Mouse (Mus musculus) kidney, embryonic 15.5 days (tissue): ENCODE data around the gene Ehd2. TPM values are rescaled to one million over a fixed set of nuclear protein-coding genes. Genes with fewer than 3 reads are reported as not detected.

Experiments used
- ATAC-seq: fragments of 200-750 bp; cut with Nextera tagmentation; replicated peaks from 2 replicates; pipeline ENCODE4 v1.8.0; 2017; ENCODE audit warnings: moderate TSS enrichment; ENCODE audit not compliant: low FRiP score
- H3K27ac ChIP-seq: fragments of 300-500 bp; sonication (generic); 2 replicates; pipeline ENCODE4 v1.5.1; 2015; ENCODE audit warnings: mild to moderate bottlenecking, inconsistent platforms
- H3K27me3 ChIP-seq: fragments of 300-500 bp; sonication (generic); 2 replicates; pipeline ENCODE4 v1.6.1; 2015; ENCODE audit warnings: inconsistent platforms
- H3K36me3 ChIP-seq: fragments of 300-500 bp; sonication (generic); 2 replicates; pipeline ENCODE4 v1.6.1; 2015; ENCODE audit warnings: inconsistent platforms
- H3K4me1 ChIP-seq: fragments of 300-500 bp; sonication (generic); 2 replicates; pipeline ENCODE4 v1.6.1; 2015; ENCODE audit warnings: inconsistent platforms
- H3K4me2 ChIP-seq: fragments of 300-500 bp; sonication (generic); 2 replicates; pipeline ENCODE4 v1.6.1; 2015; ENCODE audit warnings: moderate library complexity, mild to moderate bottlenecking, inconsistent platforms
- H3K4me3 ChIP-seq: fragments of 300-500 bp; sonication (generic); replicated peaks from 2 replicates; pipeline ENCODE4 v1.5.1; 2015; ENCODE audit warnings: mild to moderate bottlenecking, inconsistent platforms
- H3K9ac ChIP-seq: fragments of 300-500 bp; sonication (generic); 2 replicates; pipeline ENCODE4 v1.6.1; 2015; ENCODE audit warnings: mild to moderate bottlenecking, inconsistent platforms
- H3K9me3 ChIP-seq: fragments of 300-500 bp; sonication (generic); replicated peaks from 2 replicates; pipeline ENCODE4 v1.6.1; 2016; ENCODE audit warnings: inconsistent platforms
- WGBS: fragments of 180-500 bp; shearing (Covaris S2); methylation state at CpG from one replicate; pipeline ENCODE4 v1.1.7; 2015; ENCODE audit warnings: mixed read lengths; 5-methylcytosine and 5-hydroxymethylcytosine counted together
- polyA plus RNA-seq: library from polyadenylated mRNA; unstranded; fragments of >200 nt; fragmentation: Nextera tagmentation; extraction: Ambion mirVana; gene quantifications from 2 replicates; pipeline ENCODE4 v1.2.1, GENCODE M21; 2015

The Ehd2 gene
- polyA plus RNA-seq, 1 experiment from 2014 or later: 39.4 TPM

DNA sequence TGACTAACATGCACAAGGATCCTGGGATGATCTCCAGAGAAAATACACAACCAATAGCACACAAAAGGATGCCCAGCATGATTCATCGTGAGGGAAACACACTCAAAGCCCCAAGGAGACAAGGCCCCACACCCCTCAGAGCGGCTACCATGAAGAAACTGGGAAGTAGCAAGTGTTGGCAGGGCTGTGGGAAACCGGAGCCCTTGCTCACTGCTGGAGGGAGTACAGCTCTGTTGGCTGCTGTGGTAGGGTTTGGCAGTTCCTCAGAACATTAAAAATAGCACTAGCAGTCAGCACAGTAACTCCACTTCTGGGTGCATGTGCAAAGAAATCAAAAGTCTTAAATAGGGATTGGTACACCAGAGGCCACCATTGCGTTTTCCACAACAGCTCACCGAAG, 34.8 kb upstream of the Ehd2 start:
- Histone ChIP-seq H3K4me2 (no peak overlapping the region), H3K9ac (no peak overlapping the region), H3K4me3 (no peak overlapping the region), H3K4me1 (peaks cover 6% of the 10 kb centered on the region; the same call in 1 of the 2 replicates), H3K9me3 (no peaks in the 10 kb centered on the region), H3K27me3 (no peaks in the 10 kb centered on the region), H3K36me3 (peaks cover 25% of the 10 kb centered on the region), H3K27ac (no peak overlapping the region)
- no peak for ATAC-seq
- 83% methylated on average over 5 of the region's 5 CpGs for WGBS

DNA sequence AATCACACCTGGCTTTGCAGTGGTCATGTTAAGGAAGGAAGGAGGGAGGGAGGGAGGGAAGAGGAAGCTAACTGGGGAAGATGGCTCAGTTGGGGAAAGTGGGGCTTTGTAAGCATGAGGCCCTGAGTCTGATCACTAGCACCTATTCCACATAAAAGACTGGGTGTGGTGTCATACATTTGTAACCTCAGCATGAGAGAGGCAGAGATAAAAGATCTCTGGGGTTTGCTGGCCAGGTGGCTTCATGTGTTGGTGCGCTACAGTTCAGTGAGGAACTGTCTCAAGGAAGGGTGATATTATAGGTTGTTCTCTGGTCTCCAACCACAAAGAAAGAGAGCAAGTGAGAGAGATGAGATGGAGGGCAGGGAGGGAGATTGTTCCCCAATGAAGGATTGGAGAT, 34.3 kb upstream of the Ehd2 start:
- no peaks in the 10 kb centered on the region for H3K27me3 ChIP-seq
- no peak overlapping the region for H3K4me2 ChIP-seq
- WGBS: 97% methylated on average over 1 of the region's 1 CpGs
- ATAC-seq: no peak
- H3K4me3 ChIP-seq: no peak overlapping the region
- peaks cover 6% of the 10 kb centered on the region; the same call in 1 of the 2 replicates for H3K4me1 ChIP-seq
- no peak overlapping the region for H3K9ac ChIP-seq
- peaks cover 28% of the 10 kb centered on the region for H3K36me3 ChIP-seq
- no peak overlapping the region for H3K27ac ChIP-seq
- H3K9me3 ChIP-seq: no peaks in the 10 kb centered on the region

DNA sequence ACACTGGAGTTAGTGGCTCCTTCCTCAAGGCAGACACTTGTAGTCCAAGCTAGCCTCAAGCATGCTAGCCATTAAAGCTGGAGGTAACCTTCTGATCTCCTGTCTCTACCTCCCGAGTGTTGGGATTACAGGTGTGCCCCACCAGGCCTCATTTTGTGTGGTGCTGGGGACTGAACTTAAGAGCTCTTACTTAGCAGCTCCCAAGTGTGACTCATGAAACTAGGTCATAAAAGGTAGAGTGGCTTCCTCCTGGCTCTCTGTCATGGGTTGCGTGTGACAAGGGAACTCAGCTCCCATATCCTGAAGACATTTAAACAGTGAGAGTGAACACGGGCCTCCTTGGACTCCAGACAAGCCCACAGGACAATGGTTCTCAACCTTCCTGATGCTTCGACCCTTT, 26.4 kb upstream of the Ehd2 start:
- H3K36me3 ChIP-seq: peaks cover 93% of the 10 kb centered on the region
- WGBS: 89% methylated on average over 4 of the region's 4 CpGs
- no peak overlapping the region for H3K27ac ChIP-seq
- H3K9me3 ChIP-seq: no peaks in the 10 kb centered on the region
- H3K27me3 ChIP-seq: no peaks in the 10 kb centered on the region
- ATAC-seq: no peak
- no peak overlapping the region for H3K4me2 ChIP-seq
- H3K4me1 ChIP-seq: no peaks in the 10 kb centered on the region
- no peak overlapping the region for H3K4me3 ChIP-seq
- H3K9ac ChIP-seq: no peak overlapping the region

DNA sequence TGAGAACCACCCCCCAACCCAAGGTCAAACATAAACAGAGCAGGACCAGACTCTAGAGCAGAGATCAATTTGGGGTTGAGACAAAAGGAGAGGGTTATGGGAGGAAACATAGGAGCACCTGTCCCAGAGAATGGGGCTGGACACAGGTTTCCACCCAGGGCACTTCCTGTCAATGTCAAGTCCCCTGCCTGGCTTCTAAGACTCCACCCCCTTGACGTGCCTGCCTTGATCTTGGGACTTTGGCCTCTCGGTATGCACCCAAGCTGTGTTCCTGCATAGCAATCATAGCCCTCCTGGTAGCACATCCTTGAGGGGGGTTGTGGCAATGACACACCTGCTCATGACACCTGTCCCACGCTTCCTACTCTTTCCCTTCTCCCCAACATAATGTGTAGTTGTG, 25.8 kb upstream of the Ehd2 start:
- Histone ChIP-seq H3K4me2 (no peak overlapping the region), H3K27me3 (no peaks in the 10 kb centered on the region), H3K9me3 (no peaks in the 10 kb centered on the region), H3K27ac (no peak overlapping the region), H3K4me3 (no peak overlapping the region), H3K36me3 (peaks cover 98% of the 10 kb centered on the region), H3K9ac (no peak overlapping the region), H3K4me1 (no peaks in the 10 kb centered on the region)
- 82% methylated on average over 3 of the region's 3 CpGs for WGBS
- ATAC-seq: no peak

DNA sequence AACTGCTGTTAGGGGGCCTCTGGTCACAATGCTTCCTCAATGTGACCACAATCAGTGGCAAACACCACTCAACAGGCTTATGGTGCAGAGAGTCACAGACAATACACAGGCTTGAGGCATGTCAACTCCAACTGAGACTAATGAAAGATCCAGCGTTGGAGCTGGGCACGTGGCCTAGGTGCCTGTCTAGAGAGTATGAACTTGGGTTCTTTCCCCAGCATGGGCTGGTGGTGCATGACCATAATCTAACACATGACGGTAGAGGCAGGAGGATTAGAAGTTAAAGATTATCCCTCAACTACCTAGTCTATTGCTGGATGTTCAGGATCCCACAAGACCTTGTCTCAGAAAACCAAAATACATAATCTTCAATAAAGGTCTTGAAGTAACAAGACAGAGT, 24.4 kb upstream of the Ehd2 start:
- H3K4me1 ChIP-seq: no peaks in the 10 kb centered on the region
- H3K27me3 ChIP-seq: no peaks in the 10 kb centered on the region
- no peak overlapping the region for H3K4me2 ChIP-seq
- 96% methylated on average over 3 of the region's 3 CpGs for WGBS
- no peak overlapping the region for H3K27ac ChIP-seq
- ATAC-seq: no peak
- no peak overlapping the region for H3K9ac ChIP-seq
- no peaks in the 10 kb centered on the region for H3K9me3 ChIP-seq
- peaks cover 98% of the 10 kb centered on the region for H3K36me3 ChIP-seq
- H3K4me3 ChIP-seq: no peak overlapping the region

DNA sequence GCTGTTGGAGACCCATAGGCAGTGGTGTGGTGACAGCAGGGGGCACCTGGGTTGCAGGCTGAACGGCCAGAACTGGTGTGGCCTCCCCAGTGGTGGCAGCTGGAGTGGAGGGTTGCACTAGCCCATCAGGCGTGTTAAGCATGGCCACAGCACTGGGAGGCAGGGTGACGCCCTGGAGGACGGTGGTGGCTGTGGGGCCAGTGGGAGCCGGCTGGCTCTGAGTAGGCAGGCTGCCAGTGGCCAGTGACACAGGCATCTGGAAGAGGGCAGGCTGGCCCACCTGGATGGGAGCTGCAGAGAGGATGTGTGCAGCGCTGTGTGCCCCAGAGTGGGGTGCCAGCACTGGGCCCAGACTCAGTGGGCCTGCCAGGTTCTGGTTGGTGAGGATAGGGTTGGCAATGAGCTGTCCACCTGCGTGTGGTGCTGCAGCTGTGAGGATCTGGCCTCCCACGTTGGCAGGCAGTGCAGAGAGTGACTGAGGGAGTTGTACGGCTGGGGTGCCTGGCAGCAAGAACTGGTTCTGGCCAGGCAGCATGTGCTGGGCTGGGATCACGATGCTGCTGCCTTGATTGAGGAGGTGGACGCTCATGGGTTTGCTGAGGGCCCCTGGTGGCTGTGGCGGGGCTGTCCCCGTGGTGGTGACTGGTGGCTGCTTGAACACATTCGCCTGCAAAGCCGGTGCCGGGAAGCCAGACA, 20.4 kb upstream of the Ehd2 start:
- WGBS: 91% methylated on average over 16 of the region's 16 CpGs
- Histone ChIP-seq H3K4me2 (no peak overlapping the region), H3K27ac (no peak overlapping the region), H3K4me3 (no peak overlapping the region), H3K9ac (no peak overlapping the region), H3K9me3 (no peaks in the 10 kb centered on the region), H3K4me1 (no peaks in the 10 kb centered on the region), H3K36me3 (peaks cover 87% of the 10 kb centered on the region), H3K27me3 (no peaks in the 10 kb centered on the region)
- peak; percentile 49 for ATAC-seq

DNA sequence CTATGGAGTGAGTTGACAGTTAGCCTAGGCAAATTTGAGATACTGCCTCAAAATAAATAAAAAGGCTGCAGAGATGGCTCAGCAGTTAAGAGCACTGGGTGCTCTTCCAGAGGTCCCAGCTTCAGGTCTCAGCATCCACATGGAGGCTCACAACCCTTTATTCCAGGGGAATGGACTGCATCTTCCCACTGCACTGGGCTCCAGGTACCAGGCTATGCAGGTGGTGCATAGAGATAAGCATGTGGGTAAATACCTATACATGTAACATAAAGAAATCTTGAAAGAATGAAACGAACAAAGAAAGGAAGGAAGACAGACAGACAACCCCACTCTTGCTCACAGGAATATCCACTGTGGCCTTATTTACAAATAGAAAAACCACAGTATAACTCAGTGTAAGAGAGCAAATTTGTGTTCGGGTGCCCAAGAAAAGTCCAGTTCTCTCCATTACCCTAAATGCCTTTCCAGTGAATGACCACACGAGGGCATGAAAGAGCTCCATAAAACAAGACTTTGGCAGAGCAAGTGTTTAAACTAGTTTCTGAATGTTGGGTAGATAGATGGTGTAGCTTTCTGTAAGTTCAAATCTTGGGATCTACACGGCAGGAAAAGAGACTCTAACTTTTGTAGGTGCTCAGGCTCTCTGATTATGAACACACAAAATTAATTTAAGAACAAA, 15.5 kb upstream of the Ehd2 start:
- peaks cover 82% of the 10 kb centered on the region for H3K36me3 ChIP-seq
- 43% methylated on average over 4 of the region's 4 CpGs for WGBS
- H3K27me3 ChIP-seq: no peaks in the 10 kb centered on the region
- 0 out of 2 replicates have a peak, but pooled peaks cover 6% of the 10 kb centered on the region for H3K4me1 ChIP-seq
- no peak overlapping the region for H3K27ac ChIP-seq
- H3K4me2 ChIP-seq: no peak overlapping the region
- no peak overlapping the region for H3K9ac ChIP-seq
- no peaks in the 10 kb centered on the region for H3K9me3 ChIP-seq
- no peak overlapping the region for H3K4me3 ChIP-seq
- ATAC-seq: no peak

DNA sequence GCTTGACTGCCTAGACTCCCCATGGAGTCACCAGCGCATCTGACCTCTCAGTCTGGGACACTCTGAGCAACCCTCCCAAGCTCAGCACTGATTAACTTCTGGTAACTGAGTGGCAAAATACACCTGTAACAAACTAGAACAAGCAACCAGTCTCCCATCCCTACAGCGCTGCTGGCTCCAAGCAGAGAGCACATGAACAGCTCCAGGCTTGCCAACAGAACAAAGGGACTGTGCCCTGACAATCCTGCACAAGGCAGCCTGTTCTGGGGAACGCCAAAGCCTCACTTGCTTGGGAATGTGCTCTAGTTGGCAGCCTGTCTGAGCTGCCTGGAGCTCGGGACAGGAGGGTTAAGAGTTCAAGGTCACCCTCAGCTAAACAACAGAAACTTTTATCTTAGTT, 14.2 kb upstream of the Ehd2 start:
- Histone ChIP-seq H3K36me3 (peaks cover 82% of the 10 kb centered on the region), H3K27me3 (no peaks in the 10 kb centered on the region), H3K9ac (no peak overlapping the region), H3K27ac (no peak overlapping the region), H3K4me1 (0 out of 2 replicates have a peak, but pooled peaks cover 6% of the 10 kb centered on the region), H3K9me3 (no peaks in the 10 kb centered on the region), H3K4me2 (no peak overlapping the region), H3K4me3 (no peak overlapping the region)
- ATAC-seq: peak; percentile 45; the same call in 1 of the 2 replicates
- WGBS: 79% methylated on average over 4 of the region's 4 CpGs

DNA sequence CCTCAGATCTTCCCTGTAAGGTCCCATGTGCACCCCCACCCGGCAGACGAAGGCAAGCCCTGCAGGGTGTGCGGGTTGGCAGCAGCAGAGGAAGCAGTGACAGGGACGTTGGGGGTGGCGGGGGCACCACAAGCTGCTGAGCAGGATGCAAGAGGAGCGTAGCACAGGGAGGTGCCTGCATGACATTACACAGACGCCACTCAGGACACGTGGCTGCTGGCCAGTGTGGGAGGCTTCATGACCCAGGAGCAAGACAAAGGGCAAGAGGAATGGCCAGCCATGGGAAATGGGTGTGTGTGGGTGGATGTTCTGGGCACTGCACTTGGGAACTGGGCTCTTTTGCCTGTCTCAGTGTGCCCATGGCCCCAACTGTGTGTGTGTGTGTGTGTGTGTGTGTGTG, 12.9 kb upstream of the Ehd2 start:
- whole genome bisulfite sequencing: 70% methylated on average over 8 of the region's 8 CpGs
- no peak overlapping the region for H3K4me3 ChIP-seq
- no peaks in the 10 kb centered on the region for H3K9me3 ChIP-seq
- no peak overlapping the region for H3K4me2 ChIP-seq
- H3K27ac ChIP-seq: no peak overlapping the region
- H3K36me3 ChIP-seq: peaks cover 80% of the 10 kb centered on the region
- no peak overlapping the region for H3K9ac ChIP-seq
- ATAC-seq: no peak
- H3K27me3 ChIP-seq: no peaks in the 10 kb centered on the region
- 0 out of 2 replicates have a peak, but pooled peaks cover 6% of the 10 kb centered on the region for H3K4me1 ChIP-seq

DNA sequence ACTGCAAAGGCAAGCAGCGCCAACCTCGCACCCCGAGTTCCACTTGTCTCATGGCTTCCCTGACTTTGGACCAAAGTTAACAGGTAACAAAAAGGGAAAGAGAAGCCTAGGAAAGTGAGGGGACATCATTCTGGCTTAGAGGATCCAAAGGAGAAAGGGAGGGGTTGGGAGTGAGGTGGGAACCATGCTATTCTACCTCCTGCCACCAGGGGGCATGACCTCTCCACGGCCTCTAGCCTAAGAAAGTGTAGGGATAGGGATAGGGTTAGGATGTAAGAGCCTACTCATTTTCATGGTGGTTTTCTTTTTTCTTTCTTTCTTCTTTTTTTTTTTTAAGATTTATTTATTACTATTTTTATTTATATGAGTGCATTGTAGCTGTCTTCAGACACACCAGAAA, 8.5 kb upstream of the Ehd2 start:
- no peak for ATAC-seq

DNA sequence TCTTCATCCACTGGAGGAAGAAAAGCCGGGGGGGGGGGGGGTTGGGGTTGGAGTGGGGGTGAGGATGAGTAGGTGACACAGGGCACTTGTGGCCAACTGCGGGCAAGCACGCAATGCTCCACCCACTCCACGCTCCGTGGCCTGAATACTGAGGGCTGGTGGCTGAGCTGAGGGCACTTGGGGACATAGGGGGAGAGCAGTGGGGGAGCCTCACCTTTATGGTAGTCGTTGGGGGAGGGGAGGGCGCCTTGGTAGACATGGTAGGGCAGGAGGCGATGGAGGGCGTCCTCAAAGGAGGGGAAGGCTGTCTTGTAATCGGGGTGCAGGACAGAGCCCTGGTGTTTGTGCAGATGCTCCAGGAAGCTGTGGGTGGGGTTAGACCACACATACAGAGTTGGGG, 8.1 kb upstream of the Ehd2 start:
- Histone ChIP-seq H3K9ac (no peak overlapping the region), H3K4me3 (no peak overlapping the region), H3K4me2 (no peak overlapping the region), H3K27ac (no peak overlapping the region), H3K36me3 (peaks cover 86% of the 10 kb centered on the region), H3K9me3 (no peaks in the 10 kb centered on the region), H3K4me1 (no peaks in the 10 kb centered on the region), H3K27me3 (no peaks in the 10 kb centered on the region)
- ATAC-seq: 0 out of 2 replicates have a peak, but pooled peaks have one; percentile 16
- WGBS: 92% methylated on average over 10 of the region's 10 CpGs

More for the DNA sequence above, 8.5 kb upstream of the Ehd2 start:
- Histone ChIP-seq H3K27ac (no peak overlapping the region), H3K27me3 (no peaks in the 10 kb centered on the region), H3K4me3 (no peak overlapping the region), H3K4me1 (0 out of 2 replicates have a peak, but pooled peaks cover 3% of the 10 kb centered on the region), H3K4me2 (no peak overlapping the region), H3K36me3 (peaks cover 90% of the 10 kb centered on the region), H3K9me3 (no peaks in the 10 kb centered on the region), H3K9ac (no peak overlapping the region)
- 76% methylated on average over 4 of the region's 4 CpGs for WGBS

DNA sequence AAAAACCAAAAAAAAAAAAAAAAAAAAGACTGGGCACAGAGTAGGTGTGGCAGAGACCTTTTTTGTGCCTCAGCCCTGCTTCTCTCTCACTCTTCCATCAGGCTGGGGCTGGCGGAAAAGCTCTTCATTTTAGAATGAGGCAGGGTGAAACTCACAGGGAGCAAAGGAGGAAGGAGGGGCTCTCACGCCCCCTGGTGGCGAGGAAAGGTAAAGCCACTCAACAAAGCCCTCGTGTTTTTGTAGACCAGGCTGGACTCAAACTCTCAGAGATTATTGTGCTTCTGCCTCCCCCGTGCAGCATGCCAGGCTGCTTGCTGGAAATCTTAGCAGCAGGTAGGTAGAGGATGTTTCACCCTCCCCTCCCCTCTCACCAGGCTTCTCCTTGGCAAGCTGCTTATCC, 7.3 kb upstream of the Ehd2 start:
- Histone ChIP-seq H3K27ac (no peak overlapping the region), H3K36me3 (peaks cover 88% of the 10 kb centered on the region), H3K4me2 (no peak overlapping the region), H3K9ac (no peak overlapping the region), H3K9me3 (no peaks in the 10 kb centered on the region), H3K27me3 (no peaks in the 10 kb centered on the region), H3K4me3 (no peak overlapping the region), H3K4me1 (no peaks in the 10 kb centered on the region)
- 61% methylated on average over 5 of the region's 5 CpGs for WGBS
- ATAC-seq: no peak
